Mouse (Mus musculus): Measurements from ENCODE around the gene Mpdz.

The Mpdz gene

GRCm38 (mm10) chr4:81322232-81322631 lies 120.4 kb downstream of the Mpdz start:
- Histone ChIP-seq H3K4me3 (replicated peaks; ENCODE audit: low read length) (no peak overlapping the region), H3K27me3 (ENCODE audit: insufficient read depth, low read length) (no peaks in the 10 kb centered on the region), H3K36me3 (ENCODE audit: insufficient read depth, low read length) (no peaks in the 10 kb centered on the region), H3K9me3 (ENCODE audit: low read length) (no peaks in the 10 kb centered on the region), H3K4me1 (replicated peaks; ENCODE audit: low read depth, low read length) (no peaks in the 10 kb centered on the region)
- TF ChIP-seq NANOG (IDR thresholded peaks at IDR 0.05; ENCODE audit: borderline replicate concordance, low read length): no peak
- TF ChIP-seq CTCF (conservative IDR thresholded peaks at IDR 0.05; ENCODE audit: low read length): no peak
- no peak for TF ChIP-seq POU5F1 (IDR thresholded peaks at IDR 0.05; ENCODE audit: borderline replicate concordance, low read length)

DNA sequence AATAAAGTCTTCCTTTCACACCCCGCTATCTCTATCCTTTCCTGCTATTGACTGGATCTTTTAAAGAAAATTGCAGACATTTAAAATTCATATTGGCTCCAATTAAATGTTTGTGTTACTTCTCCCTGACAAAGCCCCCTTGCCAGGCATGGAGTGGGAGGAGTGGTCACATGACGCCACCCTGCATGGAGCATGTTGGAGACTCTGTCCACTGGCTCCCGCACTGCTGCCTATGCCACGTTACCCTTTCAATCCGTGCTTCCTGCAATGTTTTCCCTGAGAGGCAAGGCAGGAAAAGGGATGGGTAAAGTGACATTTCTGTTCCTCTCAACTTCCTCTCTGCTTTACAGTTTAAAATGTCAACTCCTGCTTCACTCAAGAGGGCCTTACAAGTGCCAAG lies 128.0 kb downstream of the Mpdz start:
- TF ChIP-seq POU5F1 (IDR thresholded peaks at IDR 0.05; ENCODE audit: borderline replicate concordance, low read length) (no peak), NANOG (IDR thresholded peaks at IDR 0.05; ENCODE audit: borderline replicate concordance, low read length) (no peak), CTCF (conservative IDR thresholded peaks at IDR 0.05; ENCODE audit: low read length) (no peak)
- no peaks in the 10 kb centered on the region for H3K27me3 ChIP-seq (ENCODE audit: insufficient read depth, low read length)
- H3K4me3 ChIP-seq (replicated peaks; ENCODE audit: low read length): no peak overlapping the region
- no peaks in the 10 kb centered on the region for H3K9me3 ChIP-seq (ENCODE audit: low read length)
- H3K36me3 ChIP-seq (ENCODE audit: insufficient read depth, low read length): no peaks in the 10 kb centered on the region
- no peaks in the 10 kb centered on the region for H3K4me1 ChIP-seq (replicated peaks; ENCODE audit: low read depth, low read length)

DNA sequence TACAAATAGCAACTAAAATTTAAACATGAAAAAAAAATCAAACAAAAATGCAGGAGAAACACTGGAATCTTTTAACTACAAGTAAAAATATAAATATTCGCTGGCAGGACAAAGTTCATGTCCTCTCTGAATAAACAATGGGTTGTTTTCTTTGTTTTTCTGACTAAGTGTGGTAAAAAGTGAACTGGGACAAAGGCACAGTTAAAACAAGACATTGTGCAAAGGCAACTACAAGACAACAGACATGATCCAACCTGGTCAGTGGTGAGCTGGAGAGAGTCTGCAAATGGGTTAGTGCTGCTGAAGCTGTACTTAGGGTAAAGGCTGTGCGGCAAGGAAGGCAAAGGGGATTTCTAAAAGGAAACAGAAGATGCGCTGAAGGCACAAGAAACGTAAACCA lies 129.4 kb downstream of the Mpdz start:
- no peak overlapping the region for H3K4me3 ChIP-seq (replicated peaks; ENCODE audit: low read length)
- no peaks in the 10 kb centered on the region for H3K36me3 ChIP-seq (ENCODE audit: insufficient read depth, low read length)
- H3K4me1 ChIP-seq (replicated peaks; ENCODE audit: low read depth, low read length): no peaks in the 10 kb centered on the region
- H3K9me3 ChIP-seq (ENCODE audit: low read length): no peaks in the 10 kb centered on the region
- TF ChIP-seq POU5F1 (IDR thresholded peaks at IDR 0.05; ENCODE audit: borderline replicate concordance, low read length) (no peak), CTCF (conservative IDR thresholded peaks at IDR 0.05; ENCODE audit: low read length) (no peak), NANOG (IDR thresholded peaks at IDR 0.05; ENCODE audit: borderline replicate concordance, low read length) (no peak)
- H3K27me3 ChIP-seq (ENCODE audit: insufficient read depth, low read length): no peaks in the 10 kb centered on the region

GRCm38 (mm10) chr4:81310168-81310474 lies 132.5 kb downstream of the Mpdz start:
- no peak for TF ChIP-seq POU5F1 (IDR thresholded peaks at IDR 0.05; ENCODE audit: borderline replicate concordance, low read length)
- no peak for TF ChIP-seq NANOG (IDR thresholded peaks at IDR 0.05; ENCODE audit: borderline replicate concordance, low read length)
- no peak for TF ChIP-seq CTCF (conservative IDR thresholded peaks at IDR 0.05; ENCODE audit: low read length)
- H3K4me3 ChIP-seq (replicated peaks; ENCODE audit: low read length): no peak overlapping the region
- no peaks in the 10 kb centered on the region for H3K4me1 ChIP-seq (replicated peaks; ENCODE audit: low read depth, low read length)
- H3K36me3 ChIP-seq (ENCODE audit: insufficient read depth, low read length): no peaks in the 10 kb centered on the region
- H3K27me3 ChIP-seq (ENCODE audit: insufficient read depth, low read length): no peaks in the 10 kb centered on the region
- no peaks in the 10 kb centered on the region for H3K9me3 ChIP-seq (ENCODE audit: low read length)

DNA sequence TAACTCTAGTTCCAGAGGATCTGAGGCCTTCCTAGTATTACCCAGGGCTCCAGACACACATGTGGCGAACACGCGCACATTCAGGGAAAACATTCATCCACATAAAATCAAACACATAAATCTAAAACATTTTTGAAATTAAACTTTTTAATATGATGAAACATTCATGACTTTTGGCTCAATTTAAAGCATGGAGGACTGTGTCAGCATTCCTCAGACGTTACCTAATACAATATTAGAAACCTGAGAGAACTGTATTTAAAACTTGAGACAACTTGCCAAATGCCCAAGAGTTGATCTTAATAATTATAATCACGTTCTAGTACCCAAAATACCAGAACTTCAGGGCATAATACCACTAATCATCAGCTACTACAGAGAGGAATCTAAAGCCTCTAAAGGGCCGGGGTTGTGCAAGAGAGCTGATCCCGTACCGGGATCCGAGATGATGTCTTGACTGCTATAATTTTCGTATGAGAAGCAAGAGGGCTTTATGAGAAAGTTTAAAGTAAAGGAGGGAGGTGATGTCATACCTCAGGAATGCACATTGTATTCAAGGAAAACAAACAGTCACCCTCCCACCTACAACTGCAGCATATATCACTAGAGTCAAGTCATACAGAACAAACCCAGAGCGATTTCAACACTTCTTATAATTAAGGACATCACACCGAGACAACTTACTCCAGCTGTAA lies 133.0 kb downstream of the Mpdz start:
- no peaks in the 10 kb centered on the region for H3K4me1 ChIP-seq (replicated peaks; ENCODE audit: low read depth, low read length)
- H3K36me3 ChIP-seq (ENCODE audit: insufficient read depth, low read length): no peaks in the 10 kb centered on the region
- H3K4me3 ChIP-seq (replicated peaks; ENCODE audit: low read length): no peak overlapping the region
- H3K27me3 ChIP-seq (ENCODE audit: insufficient read depth, low read length): no peaks in the 10 kb centered on the region
- TF ChIP-seq POU5F1 (IDR thresholded peaks at IDR 0.05; ENCODE audit: borderline replicate concordance, low read length): no peak
- TF ChIP-seq CTCF (conservative IDR thresholded peaks at IDR 0.05; ENCODE audit: low read length): no peak
- TF ChIP-seq NANOG (IDR thresholded peaks at IDR 0.05; ENCODE audit: borderline replicate concordance, low read length): no peak
- H3K9me3 ChIP-seq (ENCODE audit: low read length): no peaks in the 10 kb centered on the region

DNA sequence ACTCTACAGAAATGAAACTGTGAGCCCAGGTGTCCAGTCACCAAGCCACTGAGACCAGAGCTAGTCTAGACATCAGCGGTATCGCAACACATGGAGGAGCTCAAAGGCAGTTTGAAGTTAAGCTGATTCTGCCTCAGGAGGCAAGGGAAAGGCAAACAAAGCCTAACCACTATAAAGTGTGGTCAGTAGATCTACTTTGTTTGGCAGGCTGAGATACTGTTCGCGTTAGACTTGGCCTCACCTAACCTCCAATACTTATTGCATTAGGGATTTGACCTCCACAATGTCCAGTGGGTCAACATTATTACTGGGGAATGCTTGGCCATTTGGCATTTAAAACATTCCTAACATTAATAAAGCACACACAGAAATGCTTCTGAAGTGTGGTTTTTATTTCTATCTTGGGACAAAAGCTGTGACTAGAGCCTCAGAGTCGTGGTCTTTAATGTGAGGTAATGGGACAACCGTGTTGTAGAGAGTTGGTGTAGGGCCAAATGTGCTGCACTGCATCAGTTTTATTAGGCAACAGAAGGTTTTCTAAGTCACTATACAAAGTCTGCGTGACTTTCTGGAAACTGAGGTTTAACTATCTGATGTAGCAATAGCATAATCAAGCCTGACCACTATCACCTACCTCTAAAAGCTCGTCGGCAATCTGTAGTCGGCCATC lies 134.9 kb downstream of the Mpdz start:
- Histone ChIP-seq H3K27me3 (ENCODE audit: insufficient read depth, low read length) (no peaks in the 10 kb centered on the region), H3K9me3 (ENCODE audit: low read length) (no peaks in the 10 kb centered on the region), H3K4me3 (replicated peaks; ENCODE audit: low read length) (no peak overlapping the region), H3K36me3 (ENCODE audit: insufficient read depth, low read length) (no peaks in the 10 kb centered on the region), H3K4me1 (replicated peaks; ENCODE audit: low read depth, low read length) (no peaks in the 10 kb centered on the region)
- TF ChIP-seq NANOG (IDR thresholded peaks at IDR 0.05; ENCODE audit: borderline replicate concordance, low read length) (no peak), POU5F1 (IDR thresholded peaks at IDR 0.05; ENCODE audit: borderline replicate concordance, low read length) (no peak), CTCF (conservative IDR thresholded peaks at IDR 0.05; ENCODE audit: low read length) (no peak)

- Histone ChIP-seq H3K4me1 (replicated peaks; ENCODE audit: low read depth, low read length) (no peaks in the 10 kb centered on the region), H3K4me3 (replicated peaks; ENCODE audit: low read length) (no peak overlapping the region), H3K27me3 (ENCODE audit: insufficient read depth, low read length) (no peaks in the 10 kb centered on the region), H3K9me3 (ENCODE audit: low read length) (no peaks in the 10 kb centered on the region), H3K36me3 (ENCODE audit: insufficient read depth, low read length) (no peaks in the 10 kb centered on the region)
- TF ChIP-seq NANOG (IDR thresholded peaks at IDR 0.05; ENCODE audit: borderline replicate concordance, low read length): no peak
- TF ChIP-seq CTCF (conservative IDR thresholded peaks at IDR 0.05; ENCODE audit: low read length): no peak
- TF ChIP-seq POU5F1 (IDR thresholded peaks at IDR 0.05; ENCODE audit: borderline replicate concordance, low read length): no peak
Observed at GRCm38 (mm10) chr4:81302056-81302455, 140.6 kb downstream of the Mpdz start.

DNA sequence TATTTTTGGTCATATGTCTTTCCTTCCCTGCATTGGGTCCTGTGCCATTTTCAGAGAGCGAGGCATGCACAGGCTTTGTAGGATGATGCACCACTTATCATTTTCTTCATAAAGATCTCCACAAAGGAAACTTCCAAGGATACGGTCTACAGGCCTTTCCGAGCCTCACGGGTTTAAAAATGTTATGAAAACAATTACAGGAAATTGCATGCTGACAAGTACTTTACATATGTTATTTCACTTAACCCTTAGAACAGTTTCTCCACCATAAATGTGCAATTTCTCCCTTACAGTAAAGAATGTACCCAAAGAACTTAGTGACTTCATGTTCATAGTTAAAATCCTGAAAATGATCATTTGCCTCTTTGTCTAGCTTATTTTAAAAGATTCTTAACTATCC lies 144.2 kb downstream of the Mpdz start:
- no peaks in the 10 kb centered on the region for H3K4me1 ChIP-seq (replicated peaks; ENCODE audit: low read depth, low read length)
- no peaks in the 10 kb centered on the region for H3K9me3 ChIP-seq (ENCODE audit: low read length)
- no peaks in the 10 kb centered on the region for H3K36me3 ChIP-seq (ENCODE audit: insufficient read depth, low read length)
- no peak overlapping the region for H3K4me3 ChIP-seq (replicated peaks; ENCODE audit: low read length)
- H3K27me3 ChIP-seq (ENCODE audit: insufficient read depth, low read length): no peaks in the 10 kb centered on the region
- TF ChIP-seq POU5F1 (IDR thresholded peaks at IDR 0.05; ENCODE audit: borderline replicate concordance, low read length) (no peak), CTCF (conservative IDR thresholded peaks at IDR 0.05; ENCODE audit: low read length) (no peak), NANOG (IDR thresholded peaks at IDR 0.05; ENCODE audit: borderline replicate concordance, low read length) (no peak)
